Mouse (Mus musculus) lung, adult 2 months (tissue): Measurements from ENCODE around the gene Exoc7.

Experiments
- CTCF ChIP-seq: fragments of 200-500 bp; IDR thresholded peaks from 2 replicates; pipeline ENCODE4 v1.5.1; 2011; ENCODE audit warnings: mild to moderate bottlenecking, low read length, control low read depth; ENCODE audit not compliant: insufficient read depth
- POLR2A ChIP-seq: fragments of 200-500 bp; IDR thresholded peaks from 2 replicates; pipeline ENCODE4 v1.6.1; 2011; ENCODE audit warnings: low read depth, mild to moderate bottlenecking, control low read depth, low read length, borderline replicate concordance; ENCODE audit errors: extremely low read depth

GRCm38 (mm10) chr11:116239797-116240196 lies 67.2 kb downstream of the Exoc7 start:
- TF ChIP-seq POLR2A: no peak
- TF ChIP-seq CTCF: no peak
